Mouse (Mus musculus): ENCODE measurements at regions not wholly inside any gene's neighbourhood (a gene's known extent, or its start where the extent isn't known, plus 50 kb on each side); places are given as distances from the start of the nearest gene placed in this dataset.

- Histone ChIP-seq H3K9me3 (replicated peaks) (no peaks in the 10 kb centered on the region), H3K36me3 (replicated peaks) (no peaks in the 10 kb centered on the region), H3K4me3 (ENCODE audit: low read depth, low read length) (no peak overlapping the region), H3K4me1 (ENCODE audit: insufficient read depth, low read depth, low read length) (peaks cover 15% of the 10 kb centered on the region), H3K27me3 (ENCODE audit: insufficient read depth, low read length) (no peaks in the 10 kb centered on the region)
- peak; percentile 93 for ATAC-seq (ENCODE audit: extremely low read depth, insufficient number of reproducible peaks, low FRiP score, poor library complexity, severe bottlenecking)
- peak; percentile 7 for DNase-seq (ENCODE audit: low spot score)
- TF ChIP-seq POLR2AphosphoS5 (IDR thresholded peaks at IDR 0.05; ENCODE audit: insufficient replicate concordance, low read depth, low read length), result no peak
- no peak for TF ChIP-seq GATA1 (IDR thresholded peaks at IDR 0.05; ENCODE audit: borderline replicate concordance, low read length)
- no peak for TF ChIP-seq CTCF (IDR thresholded peaks at IDR 0.05; ENCODE audit: low read depth, low read length)
- TF ChIP-seq GATA2 (IDR thresholded peaks at IDR 0.05; ENCODE audit: borderline replicate concordance, low read depth, low read length), result no peak
These were observed 63.9 kb downstream of the Tmco5 start for GRCm38 (mm10) chr2:116942321-116942791.

GRCm38 (mm10) chr2:116948538-116948937 lies 70.0 kb downstream of the Tmco5 start:
- Histone ChIP-seq H3K4me3 (ENCODE audit: low read depth, low read length) (no peak overlapping the region), H3K9me3 (replicated peaks) (no peaks in the 10 kb centered on the region), H3K4me1 (ENCODE audit: insufficient read depth, low read depth, low read length) (no peaks in the 10 kb centered on the region), H3K27me3 (ENCODE audit: insufficient read depth, low read length) (0 out of 2 replicates have a peak, but pooled peaks cover 2% of the 10 kb centered on the region), H3K36me3 (replicated peaks) (no peaks in the 10 kb centered on the region)
- no peak for TF ChIP-seq GATA2 (IDR thresholded peaks at IDR 0.05; ENCODE audit: borderline replicate concordance, low read depth, low read length)
- TF ChIP-seq CTCF (IDR thresholded peaks at IDR 0.05; ENCODE audit: low read depth, low read length), result no peak
- no peak for TF ChIP-seq TAL1 (conservative IDR thresholded peaks at IDR 0.05; ENCODE audit: low read depth, low read length)
- no peak for TF ChIP-seq GATA1 (IDR thresholded peaks at IDR 0.05; ENCODE audit: borderline replicate concordance, low read length)
- TF ChIP-seq POLR2AphosphoS5 (IDR thresholded peaks at IDR 0.05; ENCODE audit: insufficient replicate concordance, low read depth, low read length), result no peak
- ATAC-seq (ENCODE audit: extremely low read depth, insufficient number of reproducible peaks, low FRiP score, poor library complexity, severe bottlenecking) (no peak), DNase-seq (ENCODE audit: low spot score) (no peak)

- no peak for TF ChIP-seq CTCF (IDR thresholded peaks at IDR 0.05; ENCODE audit: low read depth, low read length)
- TF ChIP-seq POLR2AphosphoS5 (IDR thresholded peaks at IDR 0.05; ENCODE audit: insufficient replicate concordance, low read depth, low read length), result no peak
- no peak for TF ChIP-seq GATA1 (IDR thresholded peaks at IDR 0.05; ENCODE audit: borderline replicate concordance, low read length)
- TF ChIP-seq GATA2 (IDR thresholded peaks at IDR 0.05; ENCODE audit: borderline replicate concordance, low read depth, low read length), result no peak
- TF ChIP-seq TAL1 (conservative IDR thresholded peaks at IDR 0.05; ENCODE audit: low read depth, low read length), result no peak
- Histone ChIP-seq H3K36me3 (replicated peaks) (no peaks in the 10 kb centered on the region), H3K4me1 (ENCODE audit: insufficient read depth, low read depth, low read length) (no peaks in the 10 kb centered on the region), H3K9me3 (replicated peaks) (no peaks in the 10 kb centered on the region), H3K27me3 (ENCODE audit: insufficient read depth, low read length) (peaks cover 5% of the 10 kb centered on the region; the same call in 1 of the 2 replicates), H3K4me3 (ENCODE audit: low read depth, low read length) (no peak overlapping the region)
- ATAC-seq (ENCODE audit: extremely low read depth, insufficient number of reproducible peaks, low FRiP score, poor library complexity, severe bottlenecking) (no peak), DNase-seq (ENCODE audit: low spot score) (no peak)
These were observed 71.2 kb downstream of the Tmco5 start for GRCm38 (mm10) chr2:116949741-116950140.

GRCm38 (mm10) chr2:116950154-116950553 lies 71.7 kb downstream of the Tmco5 start:
- Histone ChIP-seq H3K36me3 (replicated peaks) (no peaks in the 10 kb centered on the region), H3K4me3 (ENCODE audit: low read depth, low read length) (no peak overlapping the region), H3K9me3 (replicated peaks) (no peaks in the 10 kb centered on the region), H3K27me3 (ENCODE audit: insufficient read depth, low read length) (peaks cover 5% of the 10 kb centered on the region; the same call in 1 of the 2 replicates), H3K4me1 (ENCODE audit: insufficient read depth, low read depth, low read length) (no peaks in the 10 kb centered on the region)
- ATAC-seq (ENCODE audit: extremely low read depth, insufficient number of reproducible peaks, low FRiP score, poor library complexity, severe bottlenecking) (no peak), DNase-seq (ENCODE audit: low spot score) (no peak)
- TF ChIP-seq CTCF (IDR thresholded peaks at IDR 0.05; ENCODE audit: low read depth, low read length) (no peak), POLR2AphosphoS5 (IDR thresholded peaks at IDR 0.05; ENCODE audit: insufficient replicate concordance, low read depth, low read length) (no peak), GATA1 (IDR thresholded peaks at IDR 0.05; ENCODE audit: borderline replicate concordance, low read length) (no peak), GATA2 (IDR thresholded peaks at IDR 0.05; ENCODE audit: borderline replicate concordance, low read depth, low read length) (no peak), TAL1 (conservative IDR thresholded peaks at IDR 0.05; ENCODE audit: low read depth, low read length) (no peak)

- DNase-seq (ENCODE audit: low spot score) (no peak), ATAC-seq (ENCODE audit: extremely low read depth, insufficient number of reproducible peaks, low FRiP score, poor library complexity, severe bottlenecking) (no peak)
- no peak for TF ChIP-seq GATA1 (IDR thresholded peaks at IDR 0.05; ENCODE audit: borderline replicate concordance, low read length)
- no peak for TF ChIP-seq POLR2AphosphoS5 (IDR thresholded peaks at IDR 0.05; ENCODE audit: insufficient replicate concordance, low read depth, low read length)
- TF ChIP-seq TAL1 (conservative IDR thresholded peaks at IDR 0.05; ENCODE audit: low read depth, low read length), result no peak
- TF ChIP-seq GATA2 (IDR thresholded peaks at IDR 0.05; ENCODE audit: borderline replicate concordance, low read depth, low read length), result no peak
- TF ChIP-seq CTCF (IDR thresholded peaks at IDR 0.05; ENCODE audit: low read depth, low read length), result no peak
- Histone ChIP-seq H3K4me3 (ENCODE audit: low read depth, low read length) (no peak overlapping the region), H3K9me3 (replicated peaks) (no peaks in the 10 kb centered on the region), H3K27me3 (ENCODE audit: insufficient read depth, low read length) (peaks cover 9% of the 10 kb centered on the region; the same call in 1 of the 2 replicates), H3K4me1 (ENCODE audit: insufficient read depth, low read depth, low read length) (no peaks in the 10 kb centered on the region), H3K36me3 (replicated peaks) (no peaks in the 10 kb centered on the region)
These were observed 73.0 kb downstream of the Tmco5 start for GRCm38 (mm10) chr2:116951481-116951880.

- TF ChIP-seq POLR2AphosphoS5 (IDR thresholded peaks at IDR 0.05; ENCODE audit: insufficient replicate concordance, low read depth, low read length), result no peak
- no peak for TF ChIP-seq CTCF (IDR thresholded peaks at IDR 0.05; ENCODE audit: low read depth, low read length)
- no peak for TF ChIP-seq GATA2 (IDR thresholded peaks at IDR 0.05; ENCODE audit: borderline replicate concordance, low read depth, low read length)
- TF ChIP-seq TAL1 (conservative IDR thresholded peaks at IDR 0.05; ENCODE audit: low read depth, low read length), result no peak
- TF ChIP-seq GATA1 (IDR thresholded peaks at IDR 0.05; ENCODE audit: borderline replicate concordance, low read length), result no peak
- no peak overlapping the region for H3K4me3 ChIP-seq (ENCODE audit: low read depth, low read length)
These were observed 75.8 kb downstream of the Tmco5 start for GRCm38 (mm10) chr2:116954280-116954679.

More at GRCm38 (mm10) chr2:116954280-116954679, 75.8 kb downstream of the Tmco5 start:
- DNase-seq (ENCODE audit: low spot score) (no peak), ATAC-seq (ENCODE audit: extremely low read depth, insufficient number of reproducible peaks, low FRiP score, poor library complexity, severe bottlenecking) (no peak)
- Histone ChIP-seq H3K27me3 (ENCODE audit: insufficient read depth, low read length) (peaks cover 13% of the 10 kb centered on the region; the same call in 1 of the 2 replicates), H3K4me1 (ENCODE audit: insufficient read depth, low read depth, low read length) (no peaks in the 10 kb centered on the region), H3K9me3 (replicated peaks) (no peaks in the 10 kb centered on the region), H3K36me3 (replicated peaks) (no peaks in the 10 kb centered on the region)
